Mouse (Mus musculus): Measurements from ENCODE around the gene Naaladl2. TPM values are rescaled to one million over a fixed set of nuclear protein-coding genes. Genes with fewer than 3 reads are reported as not detected.
"Not testable (repeated sequence)": the region's sequence is repeated elsewhere in the genome, so short reads cannot be mapped to it uniquely, and the experiment has no call there.

Naaladl2 gene
- total RNA-seq (2021): 3.5 and 6.3 TPM in 2 replicates
- long read RNA-seq, experiment 1, partial matches to known transcripts: 0 of 1 reads
- long read RNA-seq, experiment 1, other reads (novel, unspliced or antisense): 1 of 1 reads
- long read RNA-seq, experiment 2, partial matches to known transcripts: 0 of 1 reads
- long read RNA-seq, experiment 2, other reads (novel, unspliced or antisense): 1 of 1 reads

- peak; percentile 78 for DNase-seq
Measured at GRCm38 (mm10) chr3:25143555-25144311, at the start of gene Naaladl2. Naaladl2 (minus strand) TSS chr3:25144261.

GRCm38 (mm10) chr3:25151721-25152120 lies 7.7 kb upstream of the Naaladl2 start:
- no peak for DNase-seq

- no peak for DNase-seq
Measured at GRCm38 (mm10) chr3:25147271-25147670, 3.2 kb upstream of the Naaladl2 start.

- DNase-seq: no peak
Measured at GRCm38 (mm10) chr3:25144961-25145697, 1.1 kb upstream of the Naaladl2 start.

GRCm38 (mm10) chr3:25143111-25143510 lies 950 bp downstream of the Naaladl2 start:
- no peak for DNase-seq

GRCm38 (mm10) chr3:25131848-25132247 lies 12.2 kb downstream of the Naaladl2 start:
- DNase-seq: no peak

GRCm38 (mm10) chr3:25127864-25128263 lies 16.2 kb downstream of the Naaladl2 start:
- DNase-seq: no peak

- DNase-seq: no peak
Measured at GRCm38 (mm10) chr3:25124919-25125846, 18.9 kb downstream of the Naaladl2 start.

- no peak for DNase-seq
Measured at GRCm38 (mm10) chr3:25113107-25113506, 31.0 kb downstream of the Naaladl2 start.

- DNase-seq: no peak
Measured at GRCm38 (mm10) chr3:25108997-25109396, 35.1 kb downstream of the Naaladl2 start.

GRCm38 (mm10) chr3:25092986-25093385 lies 51.1 kb downstream of the Naaladl2 start:
- DNase-seq: no peak

GRCm38 (mm10) chr3:25075785-25076184 lies 68.3 kb downstream of the Naaladl2 start:
- DNase-seq: no peak

GRCm38 (mm10) chr3:25074266-25074665 lies 69.8 kb downstream of the Naaladl2 start:
- DNase-seq: no peak

GRCm38 (mm10) chr3:25073821-25074220 lies 70.2 kb downstream of the Naaladl2 start:
- no peak for DNase-seq

- no peak for DNase-seq
Measured at GRCm38 (mm10) chr3:25063217-25063616, 80.8 kb downstream of the Naaladl2 start.

- DNase-seq: no peak
Measured at GRCm38 (mm10) chr3:25052975-25053374, 91.1 kb downstream of the Naaladl2 start.

GRCm38 (mm10) chr3:25019972-25020371 lies 124.1 kb downstream of the Naaladl2 start:
- no peak for DNase-seq

- no peak for DNase-seq
Measured at GRCm38 (mm10) chr3:25010751-25011150, 133.3 kb downstream of the Naaladl2 start.

- not testable (repeated sequence) for DNase-seq
Measured at GRCm38 (mm10) chr3:25006802-25007201, 137.3 kb downstream of the Naaladl2 start.

- DNase-seq: no peak
Measured at GRCm38 (mm10) chr3:24992577-24992976, 151.5 kb downstream of the Naaladl2 start.

- DNase-seq: no peak
Measured at GRCm38 (mm10) chr3:24992078-24992477, 152.0 kb downstream of the Naaladl2 start.

- peak; percentile 63 for DNase-seq
Measured at GRCm38 (mm10) chr3:24982111-24982510, 161.9 kb downstream of the Naaladl2 start.
